Mouse (Mus musculus) thymus, postnatal 4 days (tissue): Measurements from ENCODE around the gene Stxbp1.
A peak's percentile ranks its signal among the peaks of the same experiment; 100 is the strongest.

ENCODE experiments used
- DNase-seq: peaks from one replicate; pipeline ENCODE4 v3.0.0; 2021

Gene Stxbp1

DNA sequence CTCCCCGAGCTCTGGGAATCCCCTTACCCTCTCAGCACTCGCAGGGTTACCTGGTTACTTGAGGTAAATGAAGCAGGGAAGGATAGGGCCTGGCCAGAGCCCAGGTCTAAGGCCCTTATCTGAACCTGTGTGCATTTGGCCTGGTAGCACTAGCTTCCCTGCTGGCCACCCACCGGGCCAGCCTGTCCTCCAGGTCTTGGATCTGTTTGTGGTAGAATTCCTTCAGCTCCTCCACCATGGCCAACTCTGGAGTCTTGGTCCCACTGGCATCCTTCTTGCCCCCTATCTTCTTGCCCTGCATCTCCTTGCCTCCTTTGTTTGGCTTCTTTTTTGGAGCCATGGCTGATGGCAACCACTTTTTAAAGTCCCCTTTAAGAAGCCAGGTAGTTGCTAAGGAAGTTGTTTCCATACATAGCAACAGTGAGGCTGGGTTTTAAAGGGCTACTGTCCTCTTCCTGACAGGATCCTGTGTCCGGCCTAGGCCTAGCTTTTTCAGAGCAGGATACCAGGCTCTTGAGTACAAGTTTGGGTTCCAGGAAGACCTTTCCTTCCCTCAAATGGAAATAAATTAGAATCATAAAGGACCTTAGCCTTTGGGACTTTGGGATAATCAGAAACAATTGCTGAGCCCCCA lies 62.9 kb downstream of the Stxbp1 start, which contains the start of gene Cfap157:
TSS of gene Cfap157 (minus strand) at position 381 of the 634 bp plus-strand sequence.
- DNase-seq: no peak

GRCm38 (mm10) chr2:32781710-32782109 lies 65.3 kb downstream of the Stxbp1 start:
- DNase-seq: no peak

DNA sequence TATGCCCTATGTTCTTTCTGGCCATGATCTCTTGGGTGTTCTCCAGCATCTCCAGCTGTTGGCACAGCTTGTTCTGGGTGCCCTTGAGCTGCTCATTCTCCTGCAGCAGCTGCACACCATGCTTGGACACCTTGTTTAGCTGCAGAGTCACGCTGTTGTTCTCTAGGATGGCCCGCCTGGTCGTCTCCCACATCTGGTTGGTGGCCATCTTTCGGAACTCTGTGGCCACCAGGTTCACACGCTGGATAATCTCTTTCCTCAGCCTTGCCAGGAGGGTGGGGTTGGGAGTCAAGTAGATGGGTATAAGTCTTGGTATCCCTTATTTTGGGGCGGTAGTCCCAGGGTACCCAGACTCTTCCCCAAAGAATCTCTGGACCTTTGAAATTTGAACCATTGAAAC lies 67.3 kb downstream of the Stxbp1 start:
- no peak for DNase-seq

DNA sequence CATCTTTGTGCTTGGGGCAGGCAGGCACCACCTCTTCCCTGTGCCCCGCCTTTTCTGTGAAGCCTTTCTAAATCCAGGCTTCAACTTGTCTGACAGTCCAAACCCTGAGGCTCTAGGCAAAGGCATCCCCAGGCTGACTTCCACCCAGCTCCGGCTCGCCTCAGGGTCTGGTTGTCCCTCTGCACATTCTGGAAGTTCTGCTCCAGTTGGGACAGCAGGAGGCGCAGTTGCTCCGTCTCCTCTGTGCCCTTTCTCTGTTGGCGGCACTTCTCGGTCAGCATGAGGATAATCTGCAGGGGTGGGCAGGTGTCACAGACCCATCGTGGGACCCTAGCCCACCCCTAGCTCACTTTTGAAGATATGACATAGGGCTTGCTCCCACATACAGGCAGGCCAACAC lies 67.9 kb downstream of the Stxbp1 start:
- DNase-seq: peak; percentile 79

- peak; percentile 86 for DNase-seq
These were observed 69.0 kb downstream of the Stxbp1 start for GRCm38 (mm10) chr2:32778081-32778480.

DNA sequence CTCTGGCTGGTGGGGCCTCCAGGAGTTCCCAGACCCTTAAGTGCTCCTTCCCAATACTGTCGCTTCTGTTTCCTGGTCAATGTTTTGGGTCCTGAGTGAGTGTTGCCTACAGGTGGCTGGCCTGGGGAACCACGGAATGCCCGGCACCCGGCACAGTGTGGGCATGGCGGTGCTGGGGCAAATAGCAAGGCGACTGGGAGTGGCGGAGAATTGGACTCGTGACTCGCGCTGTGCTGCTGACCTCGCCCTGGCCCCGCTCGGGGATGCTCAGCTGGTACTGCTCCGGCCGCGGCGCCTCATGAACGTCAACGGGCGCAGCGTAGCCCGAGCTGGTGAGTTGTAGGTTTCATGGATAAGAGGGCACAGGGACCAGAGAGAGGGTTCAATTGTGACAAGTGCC lies 70.9 kb downstream of the Stxbp1 start:
- peak; percentile 51 for DNase-seq

GRCm38 (mm10) chr2:32775359-32776074 lies 71.5 kb downstream of the Stxbp1 start, which contains the start of the genes Ttc16 and Ptrh1:
TSS of gene Ttc16 (minus strand) at chr2:32775633.
TSS of gene Ptrh1 (plus strand) at chr2:32775786.
- DNase-seq: peak; percentile 98

GRCm38 (mm10) chr2:32772626-32773279 lies 74.3 kb downstream of the Stxbp1 start:
- DNase-seq: no peak

DNA sequence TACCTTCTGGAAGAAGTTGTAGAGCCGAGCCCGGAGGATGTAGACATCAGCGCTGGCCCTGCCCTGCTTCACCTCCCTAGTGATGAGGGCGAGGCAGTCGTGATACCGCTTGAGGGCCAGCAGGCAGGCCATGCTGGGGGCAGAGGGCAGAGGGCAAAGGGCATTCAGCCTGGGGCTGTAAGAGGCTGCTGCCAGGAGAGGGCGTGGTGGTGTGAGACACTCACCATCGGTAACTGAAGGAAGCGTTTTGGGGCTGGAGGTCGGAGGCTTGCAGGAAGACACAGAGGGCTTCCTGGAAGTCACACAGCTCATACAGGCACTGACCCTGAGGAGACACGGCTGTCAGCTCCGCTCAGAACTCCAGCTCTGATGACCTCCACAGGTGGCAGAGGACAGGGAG lies 75.2 kb downstream of the Stxbp1 start:
- DNase-seq: peak; percentile 70

DNA sequence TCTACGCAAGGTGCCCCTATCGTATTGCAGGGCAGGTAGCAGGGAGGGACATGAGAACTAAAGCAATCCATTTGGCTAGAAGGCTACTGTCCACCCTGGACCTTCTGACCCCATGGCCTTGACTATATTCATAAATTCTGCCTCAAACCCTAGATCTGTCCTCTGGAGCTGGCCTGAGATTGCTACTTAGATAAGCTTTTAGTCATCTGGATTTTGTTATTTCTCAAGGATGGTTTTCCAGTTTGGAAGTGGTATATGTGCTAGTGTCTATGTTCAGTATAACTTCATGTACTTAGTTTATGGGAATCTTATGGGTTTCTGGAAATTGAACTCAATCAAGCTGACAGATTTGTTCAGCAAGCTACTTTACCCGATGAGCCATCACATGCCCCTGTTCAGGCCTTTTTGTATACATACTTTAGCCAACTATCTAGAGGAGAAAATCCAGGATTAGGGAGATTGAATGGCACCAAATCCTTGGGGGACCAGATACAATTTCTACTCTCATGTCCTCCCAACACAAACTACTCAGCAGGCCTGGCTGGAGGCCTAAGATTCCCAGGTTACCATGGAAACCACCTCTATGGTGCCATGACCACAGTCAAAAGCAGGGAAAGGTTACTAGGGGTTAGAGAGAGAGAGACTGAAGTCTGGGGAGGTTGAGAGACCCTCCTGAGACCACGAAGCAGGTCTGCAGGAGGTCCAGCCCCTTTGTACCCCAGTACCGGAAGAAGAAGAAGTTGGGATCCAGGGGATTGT lies 77.5 kb downstream of the Stxbp1 start:
- DNase-seq: no peak

- peak; percentile 64 for DNase-seq
These were observed 78.3 kb downstream of the Stxbp1 start for GRCm38 (mm10) chr2:32768661-32769285.

GRCm38 (mm10) chr2:32767241-32767640 lies 79.8 kb downstream of the Stxbp1 start:
- no peak for DNase-seq

GRCm38 (mm10) chr2:32763353-32763752 lies 83.7 kb downstream of the Stxbp1 start:
- DNase-seq: peak; percentile 52

DNA sequence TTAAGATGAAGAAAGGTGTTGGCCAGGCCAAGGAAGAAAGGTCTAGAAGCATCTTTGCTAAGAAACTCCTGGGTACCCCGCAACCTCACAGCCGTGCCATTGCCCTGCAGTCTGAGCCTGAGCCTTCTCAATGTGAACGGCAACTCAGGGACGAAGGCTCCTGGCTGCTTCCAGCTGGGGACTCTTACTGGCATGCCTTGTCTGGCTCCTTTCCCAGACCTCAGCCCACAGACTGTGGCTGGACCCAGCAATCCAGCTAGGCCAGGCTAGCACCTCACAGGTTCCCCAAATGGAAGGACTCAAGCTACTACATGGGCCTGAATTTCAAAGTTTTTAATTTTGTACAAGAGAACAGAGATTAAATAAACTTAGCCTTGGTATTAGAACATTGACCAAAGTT lies 85.2 kb downstream of the Stxbp1 start:
- DNase-seq: no peak

DNA sequence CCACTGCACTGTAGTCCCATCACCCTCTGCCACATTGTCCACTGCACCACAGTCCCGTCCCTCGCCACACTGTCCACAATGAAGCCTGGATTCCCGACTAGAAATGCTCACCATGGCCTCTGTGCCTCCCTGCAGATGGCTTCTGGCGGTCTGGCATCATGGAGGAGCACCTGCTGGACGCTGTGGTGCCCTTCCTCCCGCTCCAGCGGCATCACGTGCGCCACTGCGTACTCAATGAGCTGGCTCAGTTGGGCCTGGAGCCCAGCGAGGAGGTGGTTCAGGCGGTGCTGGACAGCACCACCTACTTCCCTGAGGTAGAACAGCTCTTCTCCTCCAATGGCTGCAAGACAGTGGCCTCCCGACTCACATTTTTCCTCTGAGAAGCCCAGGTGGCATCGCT lies 85.7 kb downstream of the Stxbp1 start:
- DNase-seq: no peak

- no peak for DNase-seq
These were observed 88.0 kb downstream of the Stxbp1 start for GRCm38 (mm10) chr2:32759001-32759400.

GRCm38 (mm10) chr2:32758503-32758902 lies 88.5 kb downstream of the Stxbp1 start:
- no peak for DNase-seq

- peak; percentile 98 for DNase-seq
These were observed 89.8 kb downstream of the Stxbp1 start, which contains the start of gene Tor2a for GRCm38 (mm10) chr2:32757056-32757845. TSS of gene Tor2a (plus strand) at chr2:32757234.

GRCm38 (mm10) chr2:32756674-32757055 lies 90.4 kb downstream of the Stxbp1 start:
- no peak for DNase-seq

- DNase-seq: no peak
These were observed 94.9 kb downstream of the Stxbp1 start for GRCm38 (mm10) chr2:32752181-32752580.

GRCm38 (mm10) chr2:32751665-32752033 lies 95.4 kb downstream of the Stxbp1 start:
- DNase-seq: no peak
